Mouse (Mus musculus) left cerebral cortex, postnatal 14 days (tissue): ENCODE results near the gene Mrps18a. TPM values are rescaled to one million over a fixed set of nuclear protein-coding genes. Genes with fewer than 3 reads are reported as not detected.

Experiments
- DNase-seq, 2 experiments: peaks; one replicate each; pipeline ENCODE4 v3.0.0; 2021 to 2022; ENCODE audit warnings: low spot score in 2 of 2, mixed read lengths in 1 of 2
- intact Hi-C: fragments of 180-260 bp; cut with DNase I; formaldehyde crosslinking; loops from one replicate; pipeline ENCODE4 v1.15.1; 2025
- total RNA-seq, 2 experiments: library from RNA; stranded (reverse); gene quantifications; 2 replicates each; pipeline ENCODE4 v1.2.3; 2021

Mrps18a gene
- total RNA-seq, 2 experiments from 2014 or later, result 79.0 to 83.1 TPM

- intact Hi-C loops, result no loop called here
These were observed 19.4 kb upstream of the Mrps18a start for GRCm38 (mm10) chr17:46091351-46091750.

GRCm38 (mm10) chr17:46091899-46092298, 18.9 kb upstream of the Mrps18a start:
- no peak for DNase-seq
- intact Hi-C loops, result no loop called here

More at GRCm38 (mm10) chr17:46091351-46091750, 19.4 kb upstream of the Mrps18a start:
- DNase-seq, result no peak

DNA sequence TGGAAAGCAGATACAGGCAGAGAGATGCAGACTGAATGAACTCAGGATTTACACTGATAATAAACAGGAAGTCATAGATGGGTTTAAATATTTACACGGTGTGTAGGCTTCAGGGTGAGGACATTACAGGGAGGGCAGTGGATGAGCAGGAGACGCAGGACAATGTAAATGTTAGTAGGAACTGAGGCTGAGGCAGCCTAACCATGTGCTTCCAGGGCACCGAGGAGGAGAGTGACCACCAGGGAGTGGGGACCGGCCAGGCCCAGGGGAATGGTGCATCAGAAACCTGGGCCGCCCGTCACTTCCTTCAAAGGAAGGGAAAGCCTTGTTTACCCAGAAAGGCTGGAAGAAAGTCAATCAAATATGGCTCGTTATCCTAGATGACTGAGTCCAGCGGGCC, 12.3 kb upstream of the Mrps18a start:
- intact Hi-C loops, result no loop called here
- DNase-seq, result no peak

DNA sequence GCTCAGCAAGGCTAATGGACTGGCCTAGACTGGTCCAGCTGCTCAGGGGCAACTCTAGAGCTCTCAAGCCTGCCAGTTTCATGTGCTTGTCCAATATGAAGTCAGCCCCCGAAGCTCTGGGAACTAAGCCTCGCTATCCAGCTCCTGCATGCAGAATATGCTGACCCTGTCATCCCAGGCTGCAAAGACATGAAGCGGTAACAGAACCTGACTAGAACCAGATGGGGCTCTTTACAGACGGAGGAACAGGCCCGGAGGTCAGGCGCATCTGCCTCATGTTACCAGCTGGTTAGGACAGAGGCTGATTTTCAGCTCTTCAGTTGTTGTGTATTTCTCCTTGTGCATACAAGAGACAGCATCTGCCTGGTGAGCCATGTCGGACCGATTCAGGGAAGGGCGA, 8.9 kb upstream of the Mrps18a start:
- intact Hi-C loops, result no loop called here
- no peak for DNase-seq

DNA sequence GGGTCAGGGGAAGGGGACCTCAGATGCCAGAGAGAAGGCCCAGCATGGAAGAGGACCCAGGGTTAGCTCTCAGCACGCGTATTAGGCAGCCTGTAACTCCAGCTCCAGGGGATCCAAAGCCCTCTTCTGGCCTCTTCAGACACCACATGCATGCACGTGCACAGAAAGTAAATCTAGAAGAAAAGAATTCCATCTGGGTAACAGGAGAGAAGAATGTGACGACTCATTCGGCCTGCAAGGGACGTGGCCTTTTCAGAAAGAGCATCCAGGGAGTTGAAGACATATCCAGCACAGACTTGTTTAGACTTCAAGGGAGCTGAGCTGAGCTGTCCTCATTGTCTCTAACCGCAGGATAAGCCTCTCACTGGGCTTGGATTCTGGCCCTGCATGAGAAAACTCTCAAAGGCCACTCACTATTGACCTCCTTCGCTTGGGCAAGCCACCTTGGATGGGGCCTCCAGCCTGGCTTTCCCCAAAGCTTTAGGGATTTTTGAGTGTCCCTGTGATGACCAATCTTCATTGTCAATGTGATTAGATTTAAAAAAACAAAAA, 8.1 kb upstream of the Mrps18a start:
- intact Hi-C loops, result no loop called here
- DNase-seq, result no peak

DNA sequence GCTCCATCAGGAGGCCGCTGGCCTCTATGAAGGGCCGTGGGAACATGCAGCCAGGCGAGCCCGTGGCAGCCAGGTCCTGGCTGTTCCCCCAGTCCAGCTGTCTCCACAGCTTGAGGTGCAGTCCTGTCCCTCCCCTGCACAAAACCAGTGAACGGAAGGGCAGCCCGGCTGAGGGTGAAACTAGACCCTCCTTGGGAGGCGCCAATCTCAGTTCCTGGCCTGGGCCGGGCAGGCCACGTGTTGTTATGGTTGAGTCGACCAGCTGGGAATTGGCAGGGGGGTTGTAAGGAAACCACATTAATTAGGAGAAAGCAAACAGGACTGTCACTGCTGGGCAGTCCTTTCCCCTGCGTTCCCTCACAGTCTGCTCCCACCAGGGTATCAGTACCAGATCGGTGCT, 6.3 kb upstream of the Mrps18a start:
- DNase-seq, result no peak
- intact Hi-C loops, result no loop called here

DNA sequence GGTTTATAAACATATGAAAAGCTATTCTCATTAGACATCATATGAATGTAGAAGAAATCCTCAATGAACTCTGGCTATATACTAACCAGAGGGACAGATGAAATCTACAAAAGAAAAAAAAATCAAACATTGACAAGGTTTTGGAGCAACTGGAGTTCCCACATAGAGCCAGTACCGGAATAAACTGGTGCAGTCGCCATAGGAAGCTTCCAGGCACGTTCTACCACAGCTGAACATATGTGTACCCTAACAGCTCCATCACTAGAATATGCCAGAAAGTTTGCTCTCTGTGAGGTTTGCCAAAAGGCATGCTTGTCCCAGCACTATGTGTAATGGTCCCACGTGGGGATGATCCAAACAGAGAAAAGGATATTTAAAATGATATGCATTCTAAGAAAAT, 2.5 kb upstream of the Mrps18a start:
- DNase-seq, result peak in 1 of 2 experiments; percentile 52
- intact Hi-C loops, result no loop called here

GRCm38 (mm10) chr17:46115489-46115888, 4.7 kb downstream of the Mrps18a start:
- intact Hi-C loops, result no loop called here

DNA sequence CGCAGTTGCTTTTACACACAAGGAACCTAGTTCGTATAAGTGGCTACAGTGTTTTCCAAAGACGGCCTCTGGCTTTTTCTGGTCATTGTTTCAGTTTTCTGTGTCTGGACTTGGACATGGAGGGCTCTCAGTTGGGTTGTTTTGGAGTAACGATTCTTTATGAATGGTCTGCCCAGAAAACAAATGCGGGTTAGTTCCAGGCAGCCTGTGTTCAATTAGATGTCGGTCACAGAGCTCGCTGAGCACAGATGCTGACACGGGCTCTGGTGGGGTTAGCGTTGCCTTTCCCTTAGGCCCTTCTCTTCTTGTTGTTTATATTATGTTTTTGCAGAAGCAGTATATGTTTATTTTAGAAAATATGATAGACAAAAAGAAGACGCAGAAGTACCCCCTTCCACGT, 5.4 kb downstream of the Mrps18a start:
- DNase-seq, result no peak
- intact Hi-C loops, result no loop called here

More at GRCm38 (mm10) chr17:46115489-46115888, 4.7 kb downstream of the Mrps18a start:
- DNase-seq, result no peak

GRCm38 (mm10) chr17:46116881-46117280, 6.1 kb downstream of the Mrps18a start:
- intact Hi-C loops, result no loop called here

GRCm38 (mm10) chr17:46117623-46118422, 7.0 kb downstream of the Mrps18a start:
- intact Hi-C loops, result no loop called here
- no peak for DNase-seq

More at GRCm38 (mm10) chr17:46116881-46117280, 6.1 kb downstream of the Mrps18a start:
- DNase-seq, result no peak

DNA sequence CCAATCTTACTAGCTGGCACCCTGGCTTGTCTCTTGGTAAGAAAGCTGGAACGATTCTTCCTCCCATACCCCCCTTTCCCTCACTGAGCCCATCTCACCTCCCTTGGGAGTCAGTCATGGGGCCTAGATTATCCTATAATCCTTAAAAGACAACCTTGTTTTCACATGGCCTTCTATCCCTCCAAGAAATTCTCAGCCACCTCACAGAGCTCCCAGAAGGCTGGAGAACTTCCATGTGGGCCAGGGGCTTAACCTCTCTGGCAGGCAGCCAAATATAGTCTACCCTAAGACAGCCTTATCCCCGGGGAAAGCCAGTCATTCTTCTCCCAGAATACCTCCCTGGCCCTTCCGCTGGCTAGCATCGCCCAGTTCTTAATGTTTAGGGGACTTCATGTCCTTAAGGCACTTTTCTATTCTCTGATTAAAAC, 7.7 kb downstream of the Mrps18a start:
- intact Hi-C loops, result no loop called here
- no peak for DNase-seq

GRCm38 (mm10) chr17:46119641-46120040, 8.9 kb downstream of the Mrps18a start:
- intact Hi-C loops, result no loop called here
- peak; percentile 29 to 64 for DNase-seq

- intact Hi-C loops, result no loop called here
- DNase-seq, result no peak
These were observed 12.0 kb downstream of the Mrps18a start for GRCm38 (mm10) chr17:46122791-46123190.

DNA sequence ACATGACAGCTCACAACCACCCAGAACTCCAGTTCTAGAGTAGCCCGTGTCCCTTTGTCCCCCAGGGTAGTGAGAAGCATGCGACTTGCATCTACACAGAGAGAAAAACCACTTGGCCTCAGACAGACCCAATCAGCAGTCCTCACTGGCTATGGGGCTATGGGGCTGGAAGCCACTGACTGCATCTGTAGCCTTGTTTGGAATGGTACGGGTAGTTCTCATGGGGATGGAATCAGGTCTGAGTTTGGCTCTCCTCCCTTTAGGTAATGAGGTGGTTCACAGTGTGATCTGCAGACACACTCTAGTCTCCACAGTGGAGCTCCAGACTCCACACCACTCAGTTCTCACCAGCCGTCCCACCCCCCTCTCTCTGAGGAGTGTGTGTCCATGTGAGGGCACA, 12.5 kb downstream of the Mrps18a start:
- intact Hi-C loops, result no loop called here
- DNase-seq, result no peak

DNA sequence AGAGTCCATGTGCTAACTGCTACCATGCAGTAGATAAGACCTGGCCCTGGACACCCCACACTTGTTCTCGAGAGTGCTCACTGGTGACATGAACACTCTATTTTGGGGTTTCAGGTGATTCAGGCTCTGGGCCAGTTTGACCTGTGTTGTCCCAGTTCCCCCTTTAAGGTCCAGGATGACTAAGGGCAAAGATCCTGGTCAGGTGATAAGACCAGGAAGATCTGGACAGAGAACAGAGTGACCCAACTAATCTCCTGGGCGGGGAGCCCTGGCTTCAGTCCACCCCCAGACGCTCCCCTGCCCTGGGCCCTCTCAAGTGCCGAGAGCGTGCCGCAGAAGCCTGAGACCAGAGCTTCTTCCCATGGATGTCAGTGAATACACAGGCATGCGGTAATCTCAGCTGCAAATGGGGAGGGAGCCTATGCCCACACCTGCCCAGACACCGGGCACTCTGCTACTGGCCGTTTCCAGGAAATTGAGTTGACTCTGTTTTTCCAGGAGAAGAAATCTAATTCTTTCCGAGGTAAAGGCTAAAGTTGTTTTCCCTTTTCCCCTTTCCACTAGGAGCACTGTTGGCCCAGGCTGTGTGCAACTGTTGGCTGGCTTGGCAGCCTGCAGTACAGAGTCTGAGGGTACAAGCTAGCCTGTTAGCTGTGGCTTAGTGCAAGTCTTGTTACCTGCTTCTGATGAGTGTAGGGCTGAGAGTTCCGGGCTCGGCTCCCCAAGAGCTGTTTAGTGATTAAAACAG, 13.3 kb downstream of the Mrps18a start:
- intact Hi-C loops, result no loop called here
- no peak for DNase-seq

GRCm38 (mm10) chr17:46126608-46127007, 15.8 kb downstream of the Mrps18a start:
- intact Hi-C loops, result no loop called here
- DNase-seq, result no peak

GRCm38 (mm10) chr17:46127814-46128493, 17.2 kb downstream of the Mrps18a start:
- DNase-seq, result no peak
- intact Hi-C loops, result no loop called here

DNA sequence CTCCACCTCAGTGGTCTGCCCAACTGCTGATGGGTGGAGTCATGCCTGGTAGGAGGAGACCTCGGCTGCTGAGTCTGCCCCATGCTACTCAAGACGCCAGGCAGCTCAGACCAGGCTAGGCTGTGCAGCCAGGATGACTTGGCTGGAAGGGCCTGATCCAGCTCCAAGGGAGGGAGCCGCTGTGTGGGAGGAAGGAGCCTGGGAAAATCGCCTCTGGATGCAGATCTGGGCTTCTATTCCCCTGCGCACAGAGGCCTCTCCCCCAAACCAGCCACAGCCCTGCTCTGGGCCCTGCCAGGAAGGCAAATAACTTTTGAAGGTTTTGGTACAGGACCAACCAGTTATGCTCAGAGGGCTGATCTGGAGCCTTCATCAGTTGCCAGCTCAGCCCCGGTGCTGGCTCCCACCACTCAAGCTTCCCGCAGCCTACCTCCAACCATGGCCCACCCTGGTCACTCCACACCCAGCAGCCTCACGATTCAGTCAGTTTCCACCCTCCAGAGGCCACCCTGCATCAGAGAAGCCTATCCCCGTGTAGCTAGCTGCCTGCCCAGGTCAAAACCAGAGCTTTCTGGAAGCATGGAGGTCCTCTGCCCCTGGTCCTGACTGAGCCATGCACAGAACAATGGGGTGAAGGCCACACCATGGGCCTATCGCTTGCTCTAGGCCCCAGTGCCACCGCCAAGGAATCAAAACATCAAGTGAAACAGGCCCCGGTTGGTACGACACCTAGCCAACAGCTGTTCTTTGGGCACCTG, 19.1 kb downstream of the Mrps18a start:
- intact Hi-C loops, result loop anchor here (5.0 kb wide), 1 partner anchor 98 kb away; the partner anchor contains the start of gene Vegfa
- DNase-seq, result no peak
